Mouse (Mus musculus) myocyte (in vitro differentiated cells): ENCODE results near the gene Defb9. TPM values are rescaled to one million over a fixed set of nuclear protein-coding genes. Genes with fewer than 3 reads are reported as not detected.
"Not testable (repeated sequence)": the region's sequence is repeated elsewhere in the genome, so short reads cannot be mapped to it uniquely, and the experiment has no call there.

Experiments
- H3K27me3 ChIP-seq: one replicate; pipeline ENCODE4 v1.6.1; 2011; ENCODE audit not compliant: control insufficient read depth, insufficient read depth, insufficient read length
- H3K36me3 ChIP-seq: one replicate; pipeline ENCODE4 v1.6.1; 2011; ENCODE audit not compliant: control insufficient read depth, insufficient read depth
- H3K4me2 ChIP-seq: one replicate; pipeline ENCODE4 v1.6.1; 2011; ENCODE audit warnings: low read depth, control low read depth
- H3K4me3 ChIP-seq: one replicate; pipeline ENCODE4 v1.5.1; 2011; ENCODE audit warnings: mild to moderate bottlenecking, control low read depth, moderate library complexity
- H3K79me2 ChIP-seq: one replicate; pipeline ENCODE4 v1.6.1; 2011; ENCODE audit not compliant: control insufficient read depth, insufficient read depth
- H3ac ChIP-seq: one replicate; pipeline ENCODE4 v1.6.1; 2011; ENCODE audit not compliant: control insufficient read depth, insufficient read length
- CEBPB ChIP-seq: IDR thresholded peaks from 2 replicates; pipeline ENCODE4 v1.6.1; 2011; ENCODE audit warnings: mild to moderate bottlenecking, moderate library complexity; ENCODE audit not compliant: poor library complexity, insufficient read depth, severe bottlenecking
- E2F4 ChIP-seq: IDR thresholded peaks from one replicate; pipeline ENCODE4 v1.6.1; 2011; ENCODE audit warnings: mild to moderate bottlenecking, control low read depth, moderate library complexity; ENCODE audit not compliant: insufficient read depth
- MAX ChIP-seq: IDR thresholded peaks from one replicate; pipeline ENCODE4 v1.6.1; 2011; ENCODE audit warnings: low read depth, mild to moderate bottlenecking, control low read depth
- MYOD1 ChIP-seq, 3 experiments: IDR thresholded peaks; one replicate each; pipeline ENCODE4 v1.6.1; 2011; ENCODE audit warnings: control low read depth in 2 of 3, low read depth in 2 of 3, mild to moderate bottlenecking in 2 of 3, moderate library complexity in 1 of 3; ENCODE audit not compliant: insufficient read length in 2 of 3, control insufficient read depth in 1 of 3
- MYOG ChIP-seq, 3 experiments: IDR thresholded peaks; one replicate each; pipeline ENCODE4 v1.6.1; 2011; ENCODE audit warnings: control low read depth in 2 of 3, low read depth in 2 of 3, mild to moderate bottlenecking in 2 of 3; ENCODE audit not compliant: insufficient read length in 2 of 3, control insufficient read depth in 1 of 3, insufficient read depth in 1 of 3
- POLR2A ChIP-seq: IDR thresholded peaks from one replicate; pipeline ENCODE4 v1.6.1; 2011; ENCODE audit warnings: low read depth, mild to moderate bottlenecking, control low read depth, moderate library complexity; ENCODE audit not compliant: insufficient read length
- POLR2AphosphoS2 ChIP-seq: IDR thresholded peaks from one replicate; pipeline ENCODE4 v1.6.1; 2011; ENCODE audit warnings: low read depth, control low read depth; ENCODE audit not compliant: insufficient read length
- REST ChIP-seq: IDR thresholded peaks from one replicate; pipeline ENCODE4 v1.6.1; 2011; ENCODE audit warnings: mild to moderate bottlenecking, control low read depth, moderate library complexity; ENCODE audit not compliant: insufficient read depth, insufficient read length
- SRF ChIP-seq: IDR thresholded peaks from one replicate; pipeline ENCODE4 v1.6.1; 2011; ENCODE audit warnings: low read depth; ENCODE audit not compliant: control insufficient read depth, insufficient read length
- TCF12 ChIP-seq: IDR thresholded peaks from one replicate; pipeline ENCODE4 v1.6.1; 2011; ENCODE audit warnings: mild to moderate bottlenecking, control low read depth; ENCODE audit not compliant: poor library complexity, insufficient read depth, severe bottlenecking
- TCF3 ChIP-seq: IDR thresholded peaks from one replicate; pipeline ENCODE4 v1.6.1; 2011; ENCODE audit warnings: low read depth, control low read depth; ENCODE audit not compliant: insufficient read length
- USF1 ChIP-seq: IDR thresholded peaks from one replicate; pipeline ENCODE4 v1.6.1; 2011; ENCODE audit warnings: low read depth, mild to moderate bottlenecking, control low read depth, moderate library complexity
- polyA plus RNA-seq: library from polyadenylated mRNA; unstranded; fragments of >200 nt; fragmentation: generic; extraction: Trizol; gene quantifications from one replicate; pipeline ENCODE4 v1.2.1, GENCODE M21; 2012; ENCODE audit warnings: missing spikeins

The Defb9 gene
- not detected for polyA plus RNA-seq

- H3K79me2 ChIP-seq, H3K4me3 ChIP-seq, H3K4me2 ChIP-seq, H3K36me3 ChIP-seq, H3ac ChIP-seq, H3K27me3 ChIP-seq: not testable (repeated sequence)
Observed at GRCm38 (mm10) chr8:21885321-21885720, at the start of gene Defb9. Gene Defb9 (minus strand): TSS chr8:21885421.

- TF ChIP-seq MYOD1 (IDR thresholded peaks at IDR 0.05; ENCODE audit: control insufficient read depth in 1 of 3, insufficient read length in 2 of 3, low read depth in 2 of 3) (no peak), MYOG (IDR thresholded peaks at IDR 0.05; ENCODE audit: control insufficient read depth in 1 of 3, insufficient read depth in 1 of 3, insufficient read length in 2 of 3, low read depth in 2 of 3) (no peak), USF1 (no peak), SRF (no peak), TCF3 (no peak), POLR2A (no peak), E2F4 (no peak)
Observed at GRCm38 (mm10) chr8:21932610-21933009, 47.4 kb upstream of the Defb9 start, which contains the start of gene Defb15. Gene Defb15 (minus strand): TSS chr8:21932710.

GRCm38 (mm10) chr8:21930754-21931153, 45.5 kb upstream of the Defb9 start:
- not testable (repeated sequence) for H3K4me2 ChIP-seq, H3K27me3 ChIP-seq, H3ac ChIP-seq, H3K79me2 ChIP-seq, H3K36me3 ChIP-seq, H3K4me3 ChIP-seq

More at GRCm38 (mm10) chr8:21932610-21933009, 47.4 kb upstream of the Defb9 start, which contains the start of gene Defb15:
- H3K36me3 ChIP-seq, result no peaks in the 10 kb centered on the region
- no peak within 1 kb of the TSS for H3ac ChIP-seq
- H3K4me2 ChIP-seq, result no peak within 1 kb of the TSS
- H3K4me3 ChIP-seq, result no peak within 1 kb of the TSS
- H3K79me2 ChIP-seq, result no peaks in the 10 kb centered on the region
- H3K27me3 ChIP-seq, result no peaks in the 10 kb centered on the region

- no peak overlapping the region for H3ac ChIP-seq
- H3K27me3 ChIP-seq, result no peaks in the 10 kb centered on the region
- H3K79me2 ChIP-seq, result no peaks in the 10 kb centered on the region
- no peak overlapping the region for H3K4me2 ChIP-seq
- no peak for TF ChIP-seq USF1
- TF ChIP-seq POLR2A, result no peak
- TF ChIP-seq REST, result no peak
- no peak for TF ChIP-seq MYOG (IDR thresholded peaks at IDR 0.05; ENCODE audit: control insufficient read depth in 1 of 3, insufficient read depth in 1 of 3, insufficient read length in 2 of 3, low read depth in 2 of 3)
- TF ChIP-seq MYOD1 (IDR thresholded peaks at IDR 0.05; ENCODE audit: control insufficient read depth in 1 of 3, insufficient read length in 2 of 3, low read depth in 2 of 3), result no peak
- no peak for TF ChIP-seq SRF
- no peak for TF ChIP-seq MAX
- no peak for TF ChIP-seq POLR2AphosphoS2
- TF ChIP-seq TCF12, result no peak
- TF ChIP-seq E2F4, result no peak
- TF ChIP-seq CEBPB, result no peak
- no peak for TF ChIP-seq TCF3
- no peak overlapping the region for H3K4me3 ChIP-seq
- H3K36me3 ChIP-seq, result no peaks in the 10 kb centered on the region
Observed at GRCm38 (mm10) chr8:21915625-21916024, 30.4 kb upstream of the Defb9 start.

GRCm38 (mm10) chr8:21912554-21912953, 27.3 kb upstream of the Defb9 start:
- no peak overlapping the region for H3ac ChIP-seq
- no peaks in the 10 kb centered on the region for H3K79me2 ChIP-seq
- H3K4me3 ChIP-seq, result no peak overlapping the region
- no peaks in the 10 kb centered on the region for H3K36me3 ChIP-seq
- H3K4me2 ChIP-seq, result no peak overlapping the region
- H3K27me3 ChIP-seq, result no peaks in the 10 kb centered on the region
- TF ChIP-seq MYOG (IDR thresholded peaks at IDR 0.05; ENCODE audit: control insufficient read depth in 1 of 3, insufficient read depth in 1 of 3, insufficient read length in 2 of 3, low read depth in 2 of 3) (no peak), CEBPB (no peak), E2F4 (no peak), USF1 (no peak), MAX (no peak), POLR2AphosphoS2 (no peak), TCF3 (no peak), POLR2A (no peak), SRF (no peak), MYOD1 (IDR thresholded peaks at IDR 0.05; ENCODE audit: control insufficient read depth in 1 of 3, insufficient read length in 2 of 3, low read depth in 2 of 3) (no peak), TCF12 (no peak), REST (no peak)

GRCm38 (mm10) chr8:21911931-21912330, 26.7 kb upstream of the Defb9 start:
- Histone ChIP-seq H3K27me3 (no peaks in the 10 kb centered on the region), H3K79me2 (no peaks in the 10 kb centered on the region), H3ac (no peak overlapping the region), H3K36me3 (no peaks in the 10 kb centered on the region), H3K4me2 (no peak overlapping the region), H3K4me3 (no peak overlapping the region)
- TF ChIP-seq SRF, result no peak
- no peak for TF ChIP-seq POLR2AphosphoS2
- TF ChIP-seq E2F4, result no peak
- TF ChIP-seq CEBPB, result no peak
- no peak for TF ChIP-seq MYOG (IDR thresholded peaks at IDR 0.05; ENCODE audit: control insufficient read depth in 1 of 3, insufficient read depth in 1 of 3, insufficient read length in 2 of 3, low read depth in 2 of 3)
- TF ChIP-seq MYOD1 (IDR thresholded peaks at IDR 0.05; ENCODE audit: control insufficient read depth in 1 of 3, insufficient read length in 2 of 3, low read depth in 2 of 3), result no peak
- TF ChIP-seq TCF12, result no peak
- TF ChIP-seq TCF3, result no peak
- no peak for TF ChIP-seq USF1
- TF ChIP-seq MAX, result no peak
- no peak for TF ChIP-seq REST

- not testable (repeated sequence) for H3ac ChIP-seq, H3K36me3 ChIP-seq, H3K79me2 ChIP-seq, H3K4me3 ChIP-seq, H3K4me2 ChIP-seq, H3K27me3 ChIP-seq
Observed at GRCm38 (mm10) chr8:21906290-21906689, 21.1 kb upstream of the Defb9 start, which contains the start of gene Defb11. Gene Defb11 (minus strand): TSS chr8:21906412.

- H3K36me3 ChIP-seq, H3K79me2 ChIP-seq, H3ac ChIP-seq, H3K4me2 ChIP-seq, H3K4me3 ChIP-seq, H3K27me3 ChIP-seq: not testable (repeated sequence)
Observed at GRCm38 (mm10) chr8:21858586-21858985, 26.6 kb downstream of the Defb9 start, which contains the start of gene Defb10. Gene Defb10 (plus strand): TSS chr8:21858901.
